Comparison of ENCODE assay signal across 9 mouse cellular contexts in genomic region chr15:18818185-18818973, GRCm38 (mm10). TPM values are rescaled to one million over a fixed set of nuclear protein-coding genes. Genes with fewer than 3 reads are reported as not detected.
DNase-seq lines count a peak whose midpoint lies in the region; ATAC-seq and TF ChIP-seq lines count a peak whose summit lies in the region.
"Had no signal": no experiment of that assay in that cellular context is flagged by ENCODE, and none has a peak within 500 bp of the region (broad histone marks: within the 10 kb centered on the region; RNA-seq: fewer than 3 reads in every experiment).

Gene Cdh10, plus strand, starts transcription at chr15:18818947.

- H3K4me3 ChIP-seq in heart, embryonic 16.5 days (ENCODE audit: low read length): peak within 1 kb of the TSS; percentile 53
- peak within 1 kb of the TSS; percentile 36 for H3K4me3 ChIP-seq in forebrain, embryonic 11.5 days (ENCODE audit: low read depth, low read length)
- H3K4me3 ChIP-seq in liver, embryonic 14.5 days (ENCODE audit: insufficient read depth in 1 of 2, low read depth in 2 of 2, low read length in 2 of 2): no peak within 1 kb of the TSS; a peak in 1 of 4 replicates

- H3K27me3 ChIP-seq in heart, embryonic 16.5 days (ENCODE audit: control insufficient read depth, insufficient read depth, low read length): peaks cover 4% of the 10 kb centered on the region; the same call in 1 of the 2 replicates
- no peaks in the 10 kb centered on the region for H3K27me3 ChIP-seq in forebrain, embryonic 11.5 days (ENCODE audit: control insufficient read depth, insufficient read depth, low read length)
- no peaks in the 10 kb centered on the region; the same call in 1 of the 2 replicates for H3K27me3 ChIP-seq in liver, embryonic 14.5 days (ENCODE audit: control insufficient read depth, insufficient read depth, low read length)

- no peak for TF ChIP-seq CTCF in liver, embryonic 14.5 days (IDR thresholded peaks at IDR 0.05; ENCODE audit: low read depth)

- H3K9ac ChIP-seq in heart, embryonic 16.5 days (ENCODE audit: low read length): peak within 1 kb of the TSS; percentile 45; the same call in 1 of the 2 replicates
- H3K9ac ChIP-seq in forebrain, embryonic 11.5 days (ENCODE audit: low read length): peak within 1 kb of the TSS; percentile 43; the same call in 1 of the 2 replicates
- no peak within 1 kb of the TSS for H3K9ac ChIP-seq in liver, embryonic 14.5 days (replicated peaks)

- WGBS in heart, embryonic 16.5 days: under 1% methylated on average over 24 of the region's 24 CpGs
- WGBS in forebrain, embryonic 11.5 days: under 1% methylated on average over 23 of the region's 24 CpGs
- WGBS in liver, embryonic 14.5 days (ENCODE audit: insufficient replicate concordance): 2% methylated on average over 24 of the region's 24 CpGs

- DNase-seq in heart, adult 8-10 months (ENCODE audit: low spot score): no peak
- DNase-seq in brain, adult 2 months (ENCODE audit: low read depth, low spot score): peak; percentile 93
- peak; percentile 89 for DNase-seq in forebrain, embryonic 11.5 days (ENCODE audit: low spot score)
- peak; percentile 3 to 41 for DNase-seq in kidney, postnatal 25 days
- DNase-seq in liver, embryonic 14.5 days (ENCODE audit: low read depth in 3 of 3, low spot score in 3 of 3): no peak
- DNase-seq in right cerebral cortex, postnatal 25 days: peak; percentile 72
- no peak for DNase-seq in c-Kit-positive CD71-positive TER-119-positive erythroid progenitor cells, embryonic 14.5 days (ENCODE audit: low spot score)

- TF ChIP-seq EP300 in liver, embryonic 14.5 days (IDR thresholded peaks at IDR 0.05; ENCODE audit: low read depth): no peak

- H3K4me1 ChIP-seq in heart, embryonic 16.5 days (ENCODE audit: control insufficient read depth, insufficient read depth, low read length): peaks cover 4% of the 10 kb centered on the region; the same call in 1 of the 2 replicates
- no peaks in the 10 kb centered on the region for H3K4me1 ChIP-seq in forebrain, embryonic 11.5 days (replicated peaks; ENCODE audit: control insufficient read depth, insufficient read depth, low read length)
- H3K4me1 ChIP-seq in liver, embryonic 14.5 days (replicated peaks; ENCODE audit: control insufficient read depth in 2 of 2, insufficient read depth in 2 of 2, low read length in 1 of 2): no peaks in the 10 kb centered on the region

- peak within 1 kb of the TSS; percentile 68 for H3K4me2 ChIP-seq in heart, embryonic 16.5 days (ENCODE audit: low read depth, low read length)
- H3K4me2 ChIP-seq in forebrain, embryonic 11.5 days (ENCODE audit: low read depth, low read length, severe bottlenecking): peak within 1 kb of the TSS; percentile 53
- peak within 1 kb of the TSS; percentile 28 for H3K4me2 ChIP-seq in liver, embryonic 14.5 days (ENCODE audit: low read depth)

- no peak within 1 kb of the TSS for H3K27ac ChIP-seq in heart, embryonic 16.5 days (ENCODE audit: low read length)
- H3K27ac ChIP-seq in forebrain, embryonic 11.5 days (ENCODE audit: low read depth, low read length): peak within 1 kb of the TSS; percentile 32; the same call in 1 of the 2 replicates
- no peak within 1 kb of the TSS for H3K27ac ChIP-seq in liver, embryonic 14.5 days

- no peak; the same call in 1 of the 2 replicates for ATAC-seq in heart, embryonic 16.5 days (replicated peaks; ENCODE audit: extremely low read depth, insufficient read depth, low FRiP score)
- peak; percentile 95 for ATAC-seq in forebrain, embryonic 11.5 days (replicated peaks; ENCODE audit: low FRiP score)
- ATAC-seq in liver, embryonic 14.5 days (ENCODE audit: insufficient read depth): no peak
- ATAC-seq: Patski had no signal

- no peaks in the 10 kb centered on the region for H3K36me3 ChIP-seq in heart, embryonic 16.5 days (ENCODE audit: control insufficient read depth, insufficient read depth)
- no peaks in the 10 kb centered on the region for H3K36me3 ChIP-seq in forebrain, embryonic 11.5 days (ENCODE audit: control insufficient read depth, insufficient read depth, low read length)
- no peaks in the 10 kb centered on the region for H3K36me3 ChIP-seq in liver, embryonic 14.5 days (replicated peaks; ENCODE audit: control insufficient read depth, insufficient read depth, low read depth)

- H3K9me3 ChIP-seq in heart, embryonic 16.5 days (replicated peaks; ENCODE audit: control insufficient read depth, low read length): no peaks in the 10 kb centered on the region
- H3K9me3 ChIP-seq in forebrain, embryonic 11.5 days (ENCODE audit: control insufficient read depth, low read length): no peaks in the 10 kb centered on the region
- H3K9me3 ChIP-seq in liver, embryonic 14.5 days (ENCODE audit: control insufficient read depth, low read length): no peaks in the 10 kb centered on the region

RNA-seq across cellular contexts. Expression of gene Cdh10, which starts in this region (rescaled TPM):
- 1.2 and 1.5 TPM in 2 replicates for polyA plus RNA-seq in heart, embryonic 16.5 days (2015; fragmentation: Nextera tagmentation; extraction: Ambion mirVana)
- under 1 TPM in 1 of 4 experiments, not detected in 3; 0.08 TPM for total RNA-seq in heart, adult 8-10 months (2022)
- polyA plus RNA-seq in forebrain, embryonic 11.5 days (2014; fragmentation: Nextera tagmentation; extraction: Ambion mirVana): 4.7 and 5.2 TPM in 2 replicates
- polyA plus RNA-seq in liver, embryonic 14.5 days (2012; rRNA removed): 0.02 and 0.03 TPM in 2 replicates
- 0.09 TPM in 1 of 2 replicates, not detected in the other for polyA plus RNA-seq in liver, embryonic 14.5 days (2014; fragmentation: Nextera tagmentation; extraction: Ambion mirVana)
- polyA plus RNA-seq: Patski had no signal

Comparison
In these comparisons a context has a peak if more than half of its experiments do, and no peak if none do; other contexts are left out.
1. H3K4me3 ChIP-seq: peak in heart, embryonic 16.5 days (single experiment) and forebrain, embryonic 11.5 days (single experiment); none in liver, embryonic 14.5 days (0 of 2).
2. DNase-seq: peak in brain, adult 2 months (single experiment), forebrain, embryonic 11.5 days (single experiment), kidney, postnatal 25 days (2 of 2) and right cerebral cortex, postnatal 25 days (single experiment); none in heart, adult 8-10 months (single experiment), liver, embryonic 14.5 days (0 of 3) and c-Kit-positive CD71-positive TER-119-positive erythroid progenitor cells, embryonic 14.5 days (single experiment).
3. Peak in every context shown above with its lines, with median percentiles within 50 percentile points of each other: H3K4me2 ChIP-seq.